Mouse (Mus musculus) CH12F3 (cell line): ENCODE measurements around the gene Toe1.

Experiments
- in situ Hi-C: fragments of 300-500 bp; cut with MboI; formaldehyde crosslinking; loops from 2 replicates; pipeline ENCODE4 v1.14.3; 2020; ENCODE audit warnings: low sequenced_read_pairs

Gene Toe1

GRCm38 (mm10) chr4:116794273-116794672 is 13.2 kb downstream of the Toe1 start:
- in situ Hi-C loops = no loop called here

GRCm38 (mm10) chr4:116792453-116792852 is 15.0 kb downstream of the Toe1 start:
- in situ Hi-C loops = no loop called here

GRCm38 (mm10) chr4:116788956-116789355 is 18.5 kb downstream of the Toe1 start:
- in situ Hi-C loops = loop anchor here (5.0 kb wide), 1 partner anchor 72 kb away; no protein-coding TSS in a partner anchor

DNA sequence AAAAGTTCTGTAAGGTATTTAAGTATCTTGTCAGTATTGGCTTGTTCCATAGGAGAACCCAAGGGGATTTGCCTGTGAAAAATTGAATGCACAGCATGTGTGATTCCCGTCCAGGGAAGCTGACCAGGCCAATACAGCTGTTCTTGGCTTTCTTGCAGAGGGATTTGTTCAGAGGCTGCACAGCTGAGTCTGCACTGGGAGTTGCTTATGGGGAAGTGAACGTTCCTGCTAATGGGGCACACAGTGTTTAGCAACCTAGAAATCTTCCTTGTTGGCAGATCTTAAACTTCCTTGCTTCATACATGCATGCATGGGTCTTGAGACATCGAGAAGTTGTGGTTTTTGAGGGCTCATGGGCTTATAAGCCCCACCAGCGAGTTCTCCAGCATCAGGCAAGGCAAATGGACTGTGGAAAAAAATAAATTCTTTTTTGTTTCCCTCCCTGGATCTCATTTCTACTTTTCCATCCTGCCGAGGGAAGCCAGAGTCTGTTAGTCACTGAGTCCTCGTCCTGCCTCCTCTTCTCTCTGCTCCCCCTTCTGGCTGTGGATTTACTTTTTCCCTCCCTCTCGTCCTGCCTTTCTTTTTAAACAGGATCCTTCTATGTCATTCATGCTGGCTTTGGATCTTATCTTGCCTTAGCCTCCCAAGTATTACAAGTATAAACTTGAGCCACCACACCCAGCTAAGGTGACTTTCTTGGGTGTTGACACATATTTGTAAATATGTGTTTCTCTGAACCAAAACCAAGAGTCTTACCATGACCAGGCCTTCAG is 19.3 kb downstream of the Toe1 start:
- in situ Hi-C loops = loop anchor here (5.0 kb wide), 1 partner anchor 71 kb away; no protein-coding TSS in a partner anchor

DNA sequence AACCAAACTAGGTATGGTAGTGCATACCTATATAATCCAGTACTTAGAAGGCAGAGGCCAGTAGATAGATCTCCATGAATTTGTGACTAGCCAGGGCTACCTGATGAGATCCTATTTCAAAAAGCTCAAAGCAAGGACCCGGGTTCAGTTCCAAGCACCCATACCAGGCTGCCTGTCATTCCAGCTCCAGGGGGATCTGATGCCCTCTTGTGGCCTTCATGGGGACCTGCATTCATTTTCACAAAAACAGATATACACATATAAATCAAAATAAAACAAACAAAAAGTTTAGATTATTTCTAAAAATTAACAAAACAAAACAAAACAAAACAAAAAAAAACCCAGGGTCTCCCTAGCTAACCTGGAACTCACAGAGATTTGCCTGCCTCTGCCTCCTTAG is 20.9 kb downstream of the Toe1 start:
- in situ Hi-C loops = loop anchor here (5.0 kb wide), 1 partner anchor 69 kb away; no protein-coding TSS in a partner anchor

DNA sequence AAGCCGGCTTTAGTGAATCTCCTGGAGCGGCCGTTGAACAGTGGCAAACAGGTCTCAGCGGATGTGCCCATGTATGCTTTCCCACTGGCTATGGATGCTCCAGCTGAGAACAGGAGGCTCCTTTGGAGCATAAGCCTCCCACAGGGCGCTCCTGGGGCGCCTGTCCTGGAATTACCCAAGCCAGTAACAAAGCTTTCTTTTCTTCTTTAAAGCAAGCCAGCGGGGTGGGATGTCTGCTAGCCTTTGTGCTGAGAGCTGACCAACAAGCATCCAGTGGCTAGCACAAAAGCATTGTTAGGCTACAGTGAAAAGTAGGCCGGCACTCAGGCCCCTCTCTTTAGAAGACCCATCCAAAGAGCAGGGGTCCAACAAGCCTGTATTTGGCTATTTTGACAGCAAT is 25.3 kb downstream of the Toe1 start:
- in situ Hi-C loops = no loop called here

GRCm38 (mm10) chr4:116781366-116781765 is 26.1 kb downstream of the Toe1 start:
- in situ Hi-C loops = no loop called here

DNA sequence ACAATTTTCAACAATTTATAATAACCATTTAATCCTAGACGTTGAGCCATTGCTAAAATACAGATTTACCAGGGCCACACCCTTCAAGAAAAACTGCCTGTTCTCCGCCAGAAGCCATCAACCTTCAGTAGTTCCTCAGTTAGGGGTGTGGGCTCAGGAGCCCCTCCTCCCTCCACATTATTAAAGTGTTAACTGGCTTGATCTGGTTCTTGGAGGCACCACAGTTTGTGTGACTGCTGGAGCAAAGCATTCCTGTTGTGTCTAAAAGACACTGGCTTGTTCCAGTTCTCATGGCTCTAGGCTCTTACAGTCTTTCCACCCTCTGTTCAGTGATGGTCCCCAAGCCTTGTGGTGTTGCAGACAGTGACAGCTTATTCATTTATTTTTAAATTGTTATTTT is 26.9 kb downstream of the Toe1 start:
- in situ Hi-C loops = no loop called here

DNA sequence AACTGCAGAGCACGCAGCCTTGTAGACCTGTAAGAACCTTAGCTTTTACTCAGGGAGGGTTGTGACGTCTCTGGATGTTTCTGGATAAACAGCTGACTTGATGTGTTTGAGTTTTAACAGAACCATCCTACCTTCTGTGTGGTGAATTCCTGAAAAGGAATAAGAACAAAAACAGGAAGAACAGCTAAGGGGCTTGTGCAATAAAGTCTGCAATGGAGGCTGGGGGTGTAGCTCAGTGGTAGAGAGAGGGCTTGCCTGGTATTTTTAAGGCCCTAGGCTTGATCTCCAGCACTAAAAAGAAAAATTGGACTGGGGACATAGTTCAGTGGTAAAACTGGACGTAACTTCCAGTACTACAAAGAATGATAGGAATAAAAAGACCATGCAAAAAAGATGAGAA is 30.4 kb downstream of the Toe1 start:
- in situ Hi-C loops = no loop called here

DNA sequence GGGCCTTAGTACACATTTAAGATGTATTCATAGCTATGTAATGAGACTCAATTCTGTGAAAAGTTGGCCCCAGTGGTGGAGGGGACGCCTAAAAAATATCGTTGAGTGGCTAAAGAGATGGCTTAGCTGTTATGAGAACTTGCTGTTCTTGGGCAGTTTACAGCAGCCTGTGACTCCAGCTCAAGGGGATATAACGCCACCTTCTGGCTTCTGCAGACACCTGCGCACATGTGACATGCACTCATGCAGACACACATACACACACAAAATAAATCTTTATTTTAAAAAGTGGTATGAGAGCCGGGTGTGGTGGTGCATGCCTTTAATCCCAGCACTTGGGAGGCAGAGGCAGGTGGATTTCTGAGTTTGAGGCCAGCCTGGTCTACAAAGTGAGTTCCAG is 31.0 kb downstream of the Toe1 start:
- in situ Hi-C loops = no loop called here

DNA sequence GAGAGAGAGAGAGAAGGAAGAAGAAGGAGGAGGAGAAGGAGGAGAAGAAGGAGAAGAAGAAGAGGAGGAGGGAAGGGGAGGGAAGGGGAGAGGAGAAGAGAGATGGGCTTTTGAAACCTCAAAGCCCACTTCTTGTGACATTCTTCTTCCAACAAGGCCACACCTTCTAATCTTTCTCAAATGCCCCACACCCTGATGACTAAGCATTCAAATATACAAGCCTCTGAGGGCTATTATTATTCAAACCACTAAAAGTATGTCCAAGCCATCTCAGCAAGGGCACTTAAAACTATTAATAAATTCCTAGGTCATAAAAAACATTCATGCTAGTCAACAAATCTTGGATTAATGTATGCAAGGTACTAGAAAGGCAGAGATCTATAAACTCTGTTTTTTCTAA is 38.4 kb downstream of the Toe1 start:
- in situ Hi-C loops = no loop called here

DNA sequence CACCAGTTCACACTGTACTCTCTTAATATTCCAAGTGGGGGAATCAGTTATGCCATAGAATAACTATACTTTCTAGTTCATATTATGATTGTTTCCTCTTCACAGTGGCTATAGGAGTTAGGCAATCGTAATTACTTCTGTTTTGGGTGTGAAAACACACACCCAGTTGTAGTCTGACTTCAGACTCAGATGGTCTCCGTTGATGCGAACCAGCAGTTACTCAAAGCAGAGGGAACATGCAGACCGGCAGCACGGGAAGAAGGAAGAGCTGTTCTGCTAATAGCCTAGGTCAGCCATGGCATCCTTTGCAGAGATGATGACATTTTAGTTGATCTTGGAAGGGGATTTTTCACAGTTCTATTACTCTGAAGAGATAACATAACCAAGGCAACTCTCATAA is 38.9 kb downstream of the Toe1 start:
- in situ Hi-C loops = no loop called here

- in situ Hi-C loops = no loop called here
Measured at GRCm38 (mm10) chr4:116764001-116764400, 43.4 kb downstream of the Toe1 start.

GRCm38 (mm10) chr4:116761914-116762313 is 45.5 kb downstream of the Toe1 start:
- in situ Hi-C loops = no loop called here

- in situ Hi-C loops = no loop called here
Measured at GRCm38 (mm10) chr4:116749750-116750149, 57.7 kb downstream of the Toe1 start.
